Mouse (Mus musculus): ENCODE results near the gene Bcl11b. TPM values are rescaled to one million over a fixed set of nuclear protein-coding genes. Genes with fewer than 3 reads are reported as not detected.
A peak's percentile ranks its signal among the peaks of the same experiment; 100 is the strongest.

Gene Bcl11b
- polyA plus RNA-seq, 1 experiment from 2014 or later = 3.8 TPM

- WGBS = 1% methylated on average over 53 of the region's 56 CpGs
- peak; percentile 73 for ATAC-seq (replicated peaks; ENCODE audit: low FRiP score)
- no peaks in the 10 kb centered on the region for H3K9me3 ChIP-seq (replicated peaks)
- peak overlapping the region; percentile 99 for H3K4me2 ChIP-seq
- no peaks in the 10 kb centered on the region for H3K36me3 ChIP-seq
- peaks cover 52% of the 10 kb centered on the region for H3K27me3 ChIP-seq
- H3K9ac ChIP-seq = 0 out of 2 replicates have a peak overlapping the region, but pooled peaks have one; percentile 39
- peaks cover 49% of the 10 kb centered on the region for H3K4me1 ChIP-seq
- peak overlapping the region; percentile 82 for H3K4me3 ChIP-seq (replicated peaks)
- no peak overlapping the region for H3K27ac ChIP-seq
These were observed 2.6 kb upstream of the Bcl11b start for GRCm38 (mm10) chr12:108005816-108006626.

GRCm38 (mm10) chr12:108005488-108005800, 2.0 kb upstream of the Bcl11b start:
- Histone ChIP-seq H3K36me3 (no peaks in the 10 kb centered on the region), H3K27ac (peak overlapping the region; percentile 45; the same call in 1 of the 2 replicates), H3K9ac (peak overlapping the region; percentile 41; the same call in 1 of the 2 replicates), H3K4me1 (peaks cover 49% of the 10 kb centered on the region), H3K4me2 (peak overlapping the region; percentile 99), H3K9me3 (replicated peaks) (no peaks in the 10 kb centered on the region), H3K27me3 (peaks cover 58% of the 10 kb centered on the region), H3K4me3 (replicated peaks) (peak overlapping the region; percentile 82)
- WGBS = 8% methylated on average over 14 of the region's 14 CpGs
- peak; percentile 14; the same call in 1 of the 2 replicates for ATAC-seq (replicated peaks; ENCODE audit: low FRiP score)

- H3K27me3 ChIP-seq = peaks cover 64% of the 10 kb centered on the region
- H3K4me1 ChIP-seq = peaks cover 46% of the 10 kb centered on the region
- peak overlapping the region; percentile 82 for H3K4me3 ChIP-seq (replicated peaks)
- H3K9me3 ChIP-seq (replicated peaks) = no peaks in the 10 kb centered on the region
- peak overlapping the region; percentile 45; the same call in 1 of the 2 replicates for H3K27ac ChIP-seq
- under 1% methylated on average over 43 of the region's 43 CpGs for WGBS
- no peaks in the 10 kb centered on the region for H3K36me3 ChIP-seq
- peak overlapping the region; percentile 99 for H3K4me2 ChIP-seq
- peak; percentile 52 for ATAC-seq (replicated peaks; ENCODE audit: low FRiP score)
- peak overlapping the region; percentile 41 for H3K9ac ChIP-seq
These were observed 1.5 kb upstream of the Bcl11b start for GRCm38 (mm10) chr12:108004701-108005487.

GRCm38 (mm10) chr12:108003928-108004327, 526 bp upstream of the Bcl11b start:
- peak; percentile 66 for ATAC-seq (replicated peaks; ENCODE audit: low FRiP score)
- WGBS = under 1% methylated on average over 35 of the region's 35 CpGs
- H3K4me1 ChIP-seq = peaks cover 43% of the 10 kb centered on the region
- H3K4me3 ChIP-seq (replicated peaks) = peak overlapping the region; percentile 82
- peak overlapping the region; percentile 93 for H3K27ac ChIP-seq
- H3K9me3 ChIP-seq (replicated peaks) = no peaks in the 10 kb centered on the region
- peaks cover 70% of the 10 kb centered on the region for H3K27me3 ChIP-seq
- peak overlapping the region; percentile 99 for H3K4me2 ChIP-seq
- H3K9ac ChIP-seq = peak overlapping the region; percentile 90
- H3K36me3 ChIP-seq = no peaks in the 10 kb centered on the region

GRCm38 (mm10) chr12:108002436-108003189, 789 bp downstream of the Bcl11b start:
- no peaks in the 10 kb centered on the region for H3K36me3 ChIP-seq
- peak overlapping the region; percentile 82 for H3K4me3 ChIP-seq (replicated peaks)
- WGBS = under 1% methylated on average over 60 of the region's 78 CpGs
- peak overlapping the region; percentile 99 for H3K4me2 ChIP-seq
- peaks cover 77% of the 10 kb centered on the region for H3K27me3 ChIP-seq
- H3K9ac ChIP-seq = peak overlapping the region; percentile 90
- no peaks in the 10 kb centered on the region for H3K9me3 ChIP-seq (replicated peaks)
- ATAC-seq (replicated peaks; ENCODE audit: low FRiP score) = no peak; the same call in 1 of the 2 replicates
- H3K4me1 ChIP-seq = peaks cover 43% of the 10 kb centered on the region
- H3K27ac ChIP-seq = no peak overlapping the region

GRCm38 (mm10) chr12:108001652-108002340, 1.6 kb downstream of the Bcl11b start:
- H3K9me3 ChIP-seq (replicated peaks) = no peaks in the 10 kb centered on the region
- no peak for ATAC-seq (replicated peaks; ENCODE audit: low FRiP score)
- peaks cover 43% of the 10 kb centered on the region for H3K4me1 ChIP-seq
- H3K4me3 ChIP-seq (replicated peaks) = peak overlapping the region; percentile 82
- H3K27ac ChIP-seq = no peak overlapping the region
- peak overlapping the region; percentile 39; the same call in 1 of the 2 replicates for H3K9ac ChIP-seq
- 3% methylated on average over 37 of the region's 37 CpGs for WGBS
- no peaks in the 10 kb centered on the region for H3K36me3 ChIP-seq
- peaks cover 80% of the 10 kb centered on the region for H3K27me3 ChIP-seq
- peak overlapping the region; percentile 99 for H3K4me2 ChIP-seq

- 36% methylated on average over 2 of the region's 2 CpGs for WGBS
- peaks cover 33% of the 10 kb centered on the region for H3K4me1 ChIP-seq
- no peaks in the 10 kb centered on the region for H3K9me3 ChIP-seq (replicated peaks)
- H3K4me3 ChIP-seq (replicated peaks) = no peak overlapping the region
- no peak overlapping the region for H3K4me2 ChIP-seq
- no peak for ATAC-seq (replicated peaks; ENCODE audit: low FRiP score)
- no peaks in the 10 kb centered on the region for H3K36me3 ChIP-seq
- H3K27ac ChIP-seq = no peak overlapping the region
- peaks cover 75% of the 10 kb centered on the region for H3K27me3 ChIP-seq
- H3K9ac ChIP-seq = no peak overlapping the region
These were observed 2.7 kb downstream of the Bcl11b start for GRCm38 (mm10) chr12:108000715-108001080.

GRCm38 (mm10) chr12:107999751-108000714, 3.4 kb downstream of the Bcl11b start:
- WGBS = 72% methylated on average over 15 of the region's 15 CpGs
- Histone ChIP-seq H3K27me3 (peaks cover 72% of the 10 kb centered on the region), H3K27ac (no peak overlapping the region), H3K4me2 (no peak overlapping the region), H3K4me3 (replicated peaks) (no peak overlapping the region), H3K9me3 (replicated peaks) (no peaks in the 10 kb centered on the region), H3K4me1 (peaks cover 26% of the 10 kb centered on the region), H3K36me3 (no peaks in the 10 kb centered on the region), H3K9ac (no peak overlapping the region)
- ATAC-seq (replicated peaks; ENCODE audit: low FRiP score) = no peak

GRCm38 (mm10) chr12:107998746-107999145, 4.7 kb downstream of the Bcl11b start:
- no peak for ATAC-seq (replicated peaks; ENCODE audit: low FRiP score)
- WGBS = 2% methylated on average over 20 of the region's 20 CpGs
- H3K27me3 ChIP-seq = peaks cover 75% of the 10 kb centered on the region
- H3K9ac ChIP-seq = no peak overlapping the region
- H3K36me3 ChIP-seq = no peaks in the 10 kb centered on the region
- no peaks in the 10 kb centered on the region for H3K9me3 ChIP-seq (replicated peaks)
- H3K4me3 ChIP-seq (replicated peaks) = no peak overlapping the region
- H3K27ac ChIP-seq = no peak overlapping the region
- H3K4me1 ChIP-seq = peaks cover 15% of the 10 kb centered on the region; the same call in 1 of the 2 replicates
- peak overlapping the region; percentile 37 for H3K4me2 ChIP-seq

- Histone ChIP-seq H3K4me2 (no peak overlapping the region), H3K27me3 (peaks cover 82% of the 10 kb centered on the region), H3K9me3 (replicated peaks) (no peaks in the 10 kb centered on the region), H3K9ac (no peak overlapping the region), H3K4me3 (replicated peaks) (no peak overlapping the region), H3K4me1 (peaks cover 10% of the 10 kb centered on the region; the same call in 1 of the 2 replicates), H3K27ac (no peak overlapping the region), H3K36me3 (no peaks in the 10 kb centered on the region)
- no peak for ATAC-seq (replicated peaks; ENCODE audit: low FRiP score)
- 63% methylated on average over 11 of the region's 11 CpGs for WGBS
These were observed 5.5 kb downstream of the Bcl11b start for GRCm38 (mm10) chr12:107997901-107998300.

All from kidney, embryonic 15.5 days (tissue).